Mouse (Mus musculus) embryonic facial prominence, embryonic 13.5 days (tissue): ENCODE data around the gene Klhdc7b. TPM values are rescaled to one million over a fixed set of nuclear protein-coding genes. Genes with fewer than 3 reads are reported as not detected.

Experiments used
- ATAC-seq: fragments of 200-750 bp; cut with Nextera tagmentation; 2 replicates; pipeline ENCODE4 v1.8.0; 2017; ENCODE audit warnings: low read depth; ENCODE audit not compliant: insufficient number of reproducible peaks, insufficient read depth, low FRiP score, low TSS enrichment
- H3K27ac ChIP-seq: fragments of 300-500 bp; sonication (generic); 2 replicates; pipeline ENCODE4 v1.5.1; 2015; ENCODE audit warnings: moderate library complexity, mild to moderate bottlenecking, inconsistent platforms
- H3K27me3 ChIP-seq: fragments of 300-500 bp; sonication (generic); 2 replicates; pipeline ENCODE4 v1.6.1; 2015; ENCODE audit warnings: mild to moderate bottlenecking, inconsistent platforms
- H3K36me3 ChIP-seq: fragments of 300-500 bp; sonication (generic); 2 replicates; pipeline ENCODE4 v1.6.1; 2015; ENCODE audit warnings: mild to moderate bottlenecking, inconsistent platforms
- H3K4me1 ChIP-seq: fragments of 300-500 bp; sonication (generic); 2 replicates; pipeline ENCODE4 v1.6.1; 2015; ENCODE audit warnings: inconsistent platforms
- H3K4me2 ChIP-seq: fragments of 300-500 bp; sonication (generic); 2 replicates; pipeline ENCODE4 v1.6.1; 2015; ENCODE audit warnings: moderate library complexity, mild to moderate bottlenecking, inconsistent platforms
- H3K4me3 ChIP-seq: fragments of 300-500 bp; sonication (generic); 2 replicates; pipeline ENCODE4 v1.5.1; 2015; ENCODE audit warnings: mild to moderate bottlenecking, inconsistent platforms
- H3K9ac ChIP-seq: fragments of 300-500 bp; sonication (generic); 2 replicates; pipeline ENCODE4 v1.6.1; 2015; ENCODE audit warnings: mild to moderate bottlenecking, inconsistent platforms
- H3K9me3 ChIP-seq: fragments of 300-500 bp; sonication (generic); 2 replicates; pipeline ENCODE4 v1.6.1; 2016; ENCODE audit warnings: inconsistent platforms
- WGBS: fragments of 180-500 bp; shearing (Covaris S2); methylation state at CpG from one replicate; pipeline ENCODE4 v1.1.7; 2015; ENCODE audit warnings: mixed read lengths; 5-methylcytosine and 5-hydroxymethylcytosine counted together
- polyA plus RNA-seq: library from polyadenylated mRNA; unstranded; fragments of >200 nt; fragmentation: Nextera tagmentation; extraction: Ambion mirVana; gene quantifications from 2 replicates; pipeline ENCODE4 v1.2.1, GENCODE M21; 2015

Gene Klhdc7b
- polyA plus RNA-seq, 1 experiment from 2014 or later = not detected

DNA sequence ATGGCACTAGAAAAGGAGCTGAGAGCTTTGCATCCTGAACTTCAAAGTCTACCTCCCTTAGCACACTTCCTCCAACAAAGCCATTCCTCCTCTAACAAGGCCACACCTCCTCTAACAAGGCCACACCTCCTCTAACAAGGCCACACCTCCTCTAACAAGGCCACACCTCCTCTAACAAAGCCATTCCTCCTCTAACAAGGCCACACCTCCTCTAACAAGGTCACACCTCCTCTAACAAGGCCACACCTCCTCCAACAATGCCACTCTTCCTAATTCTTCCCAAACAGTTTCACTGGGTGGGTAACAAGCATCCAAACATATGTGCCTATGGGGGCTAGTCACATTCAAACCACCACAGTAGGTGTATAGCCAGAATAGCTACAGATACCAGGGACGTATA lies 17.8 kb downstream of the Klhdc7b start:
- no peak for ATAC-seq
- no peak overlapping the region for H3K4me2 ChIP-seq
- no peaks in the 10 kb centered on the region for H3K4me1 ChIP-seq
- no peak overlapping the region for H3K27ac ChIP-seq
- 0 out of 2 replicates have a peak, but pooled peaks cover 5% of the 10 kb centered on the region for H3K9me3 ChIP-seq
- WGBS = 92% methylated on average over 1 of the region's 1 CpGs
- H3K4me3 ChIP-seq = no peak overlapping the region
- no peaks in the 10 kb centered on the region for H3K27me3 ChIP-seq
- no peak overlapping the region for H3K9ac ChIP-seq
- H3K36me3 ChIP-seq = no peaks in the 10 kb centered on the region

- H3K4me3 ChIP-seq = no peak overlapping the region
- H3K27ac ChIP-seq = no peak overlapping the region
- ATAC-seq = no peak
- no peaks in the 10 kb centered on the region for H3K27me3 ChIP-seq
- no peak overlapping the region for H3K4me2 ChIP-seq
- H3K4me1 ChIP-seq = no peaks in the 10 kb centered on the region
- no peak overlapping the region for H3K9ac ChIP-seq
- peaks cover 9% of the 10 kb centered on the region; the same call in 1 of the 2 replicates for H3K9me3 ChIP-seq
- WGBS = 81% methylated on average over 10 of the region's 10 CpGs
- no peaks in the 10 kb centered on the region for H3K36me3 ChIP-seq
Measured at GRCm38 (mm10) chr15:89404831-89405623, 20.3 kb downstream of the Klhdc7b start.

GRCm38 (mm10) chr15:89406691-89407090 lies 22.0 kb downstream of the Klhdc7b start:
- no peak overlapping the region for H3K27ac ChIP-seq
- H3K9ac ChIP-seq = no peak overlapping the region
- H3K4me2 ChIP-seq = no peak overlapping the region
- no peaks in the 10 kb centered on the region for H3K36me3 ChIP-seq
- peaks cover 9% of the 10 kb centered on the region; the same call in 1 of the 2 replicates for H3K9me3 ChIP-seq
- no peaks in the 10 kb centered on the region for H3K4me1 ChIP-seq
- no peak overlapping the region for H3K4me3 ChIP-seq
- no peak for ATAC-seq
- no peaks in the 10 kb centered on the region for H3K27me3 ChIP-seq

- peaks cover 9% of the 10 kb centered on the region; the same call in 1 of the 2 replicates for H3K9me3 ChIP-seq
- no peaks in the 10 kb centered on the region for H3K36me3 ChIP-seq
- 82% methylated on average over 20 of the region's 24 CpGs for WGBS
- no peaks in the 10 kb centered on the region for H3K4me1 ChIP-seq
- H3K27ac ChIP-seq = no peak within 1 kb of the TSS
- H3K27me3 ChIP-seq = no peaks in the 10 kb centered on the region
- no peak within 1 kb of the TSS for H3K9ac ChIP-seq
- H3K4me3 ChIP-seq = no peak within 1 kb of the TSS
- no peak within 1 kb of the TSS for H3K4me2 ChIP-seq
- ATAC-seq = 0 out of 2 replicates have a peak, but pooled peaks have one; percentile 52
Measured at GRCm38 (mm10) chr15:89410118-89410517, 25.4 kb downstream of the Klhdc7b start, which contains the start of gene Syce3. Gene Syce3 (minus strand): TSS chr15:89410503.

DNA sequence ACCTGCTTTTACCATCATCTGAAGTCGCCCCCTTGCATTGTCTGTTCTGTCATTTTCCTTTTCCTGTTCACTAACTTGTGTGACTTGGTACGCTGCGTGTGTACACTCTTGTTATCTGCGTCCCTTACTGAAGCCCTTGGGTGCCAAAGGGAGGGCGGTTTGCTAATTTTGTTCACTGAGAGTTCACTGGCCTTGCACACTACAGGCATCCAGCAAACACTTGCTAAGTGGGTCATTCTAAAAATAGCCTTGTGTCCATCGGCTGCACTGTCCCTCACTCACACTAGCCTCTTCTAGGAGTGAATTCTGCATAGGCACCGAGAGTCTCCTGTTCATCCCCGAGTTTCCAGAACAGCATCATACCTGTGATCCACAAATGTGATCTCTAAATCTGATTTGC lies 30.6 kb downstream of the Klhdc7b start:
- Histone ChIP-seq H3K27ac (no peak overlapping the region), H3K27me3 (no peaks in the 10 kb centered on the region), H3K4me1 (no peaks in the 10 kb centered on the region), H3K9ac (no peak overlapping the region), H3K4me2 (no peak overlapping the region), H3K4me3 (no peak overlapping the region), H3K36me3 (peaks cover 12% of the 10 kb centered on the region), H3K9me3 (no peaks in the 10 kb centered on the region)
- WGBS = 88% methylated on average over 8 of the region's 8 CpGs
- ATAC-seq = no peak

GRCm38 (mm10) chr15:89421938-89422337 lies 37.2 kb downstream of the Klhdc7b start:
- Histone ChIP-seq H3K27me3 (no peaks in the 10 kb centered on the region), H3K4me2 (no peak overlapping the region), H3K4me3 (no peak overlapping the region), H3K36me3 (peaks cover 39% of the 10 kb centered on the region), H3K27ac (no peak overlapping the region), H3K9ac (no peak overlapping the region), H3K4me1 (peaks cover 7% of the 10 kb centered on the region; the same call in 1 of the 2 replicates), H3K9me3 (no peaks in the 10 kb centered on the region)
- WGBS = 88% methylated on average over 9 of the region's 9 CpGs
- no peak for ATAC-seq

GRCm38 (mm10) chr15:89424621-89425020 lies 39.9 kb downstream of the Klhdc7b start:
- no peaks in the 10 kb centered on the region for H3K9me3 ChIP-seq
- H3K4me1 ChIP-seq = peaks cover 16% of the 10 kb centered on the region
- no peak for ATAC-seq
- H3K4me2 ChIP-seq = no peak overlapping the region
- no peaks in the 10 kb centered on the region for H3K27me3 ChIP-seq
- WGBS = 80% methylated on average over 8 of the region's 8 CpGs
- H3K4me3 ChIP-seq = no peak overlapping the region
- H3K36me3 ChIP-seq = peaks cover 45% of the 10 kb centered on the region
- no peak overlapping the region for H3K9ac ChIP-seq
- no peak overlapping the region for H3K27ac ChIP-seq

GRCm38 (mm10) chr15:89425711-89426121 lies 41.0 kb downstream of the Klhdc7b start, which contains the start of gene Cpt1b:
Gene Cpt1b (minus strand): TSS chr15:89425863.
- Histone ChIP-seq H3K36me3 (peaks cover 36% of the 10 kb centered on the region), H3K4me1 (peaks cover 16% of the 10 kb centered on the region), H3K27ac (no peak within 1 kb of the TSS), H3K27me3 (no peaks in the 10 kb centered on the region), H3K9me3 (no peaks in the 10 kb centered on the region), H3K4me2 (peak within 1 kb of the TSS; percentile 20; the same call in 1 of the 2 replicates), H3K9ac (peak within 1 kb of the TSS; percentile 57; the same call in 1 of the 2 replicates), H3K4me3 (no peak within 1 kb of the TSS)
- WGBS = 21% methylated on average over 6 of the region's 6 CpGs
- no peak for ATAC-seq

GRCm38 (mm10) chr15:89426716-89427115 lies 42.0 kb downstream of the Klhdc7b start:
- H3K4me2 ChIP-seq = no peak overlapping the region
- H3K27me3 ChIP-seq = no peaks in the 10 kb centered on the region
- H3K4me1 ChIP-seq = peaks cover 16% of the 10 kb centered on the region
- H3K27ac ChIP-seq = no peak overlapping the region
- no peak overlapping the region for H3K9ac ChIP-seq
- no peaks in the 10 kb centered on the region for H3K9me3 ChIP-seq
- no peak overlapping the region for H3K4me3 ChIP-seq
- H3K36me3 ChIP-seq = peaks cover 36% of the 10 kb centered on the region
- ATAC-seq = no peak
- 91% methylated on average over 10 of the region's 10 CpGs for WGBS

DNA sequence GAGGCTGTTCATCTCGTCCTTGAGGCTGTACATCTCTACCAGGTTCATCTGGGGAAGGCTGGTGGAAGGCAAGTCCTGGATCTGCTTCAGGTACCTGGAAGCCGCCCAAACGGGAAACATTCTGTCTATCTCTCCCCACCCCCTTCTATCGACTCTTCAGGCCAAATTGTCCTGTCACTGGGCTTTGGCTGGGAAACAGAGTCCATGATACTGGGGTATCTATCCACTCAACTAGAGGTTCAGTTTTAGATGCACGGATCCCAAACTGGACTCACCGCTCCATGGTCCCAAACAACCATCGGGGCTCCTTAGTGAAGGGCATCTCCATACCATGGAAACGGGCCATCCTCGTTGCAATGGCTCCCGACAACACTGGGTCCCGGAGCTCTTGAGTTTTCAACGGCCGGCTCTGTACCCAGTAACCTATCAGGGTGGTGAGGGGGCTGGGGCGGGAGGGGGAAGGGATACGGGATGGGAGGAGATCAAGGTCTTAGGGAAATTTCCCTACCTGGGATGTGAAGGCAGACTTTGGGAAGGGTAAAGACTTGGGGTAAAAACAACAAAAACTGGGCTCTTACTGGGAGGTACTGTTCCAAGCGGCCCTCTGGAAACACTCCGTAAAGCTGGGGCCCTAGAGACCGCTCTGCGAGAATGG lies 43.5 kb downstream of the Klhdc7b start:
- no peak for ATAC-seq
- H3K36me3 ChIP-seq = peaks cover 36% of the 10 kb centered on the region
- peak overlapping the region; percentile 81 for H3K4me3 ChIP-seq
- WGBS = 85% methylated on average over 19 of the region's 19 CpGs
- H3K4me1 ChIP-seq = peaks cover 16% of the 10 kb centered on the region
- no peak overlapping the region for H3K27ac ChIP-seq
- no peaks in the 10 kb centered on the region for H3K27me3 ChIP-seq
- peak overlapping the region; percentile 81 for H3K9ac ChIP-seq
- H3K9me3 ChIP-seq = no peaks in the 10 kb centered on the region
- H3K4me2 ChIP-seq = peak overlapping the region; percentile 73

GRCm38 (mm10) chr15:89428821-89429351 lies 44.2 kb downstream of the Klhdc7b start:
- ATAC-seq = peak; percentile 33
- H3K27ac ChIP-seq = peak overlapping the region; percentile 98
- 4% methylated on average over 21 of the region's 22 CpGs for WGBS
- peak overlapping the region; percentile 81 for H3K9ac ChIP-seq
- H3K27me3 ChIP-seq = no peaks in the 10 kb centered on the region
- peaks cover 16% of the 10 kb centered on the region for H3K4me1 ChIP-seq
- peak overlapping the region; percentile 81 for H3K4me3 ChIP-seq
- H3K36me3 ChIP-seq = peaks cover 33% of the 10 kb centered on the region
- H3K4me2 ChIP-seq = peak overlapping the region; percentile 73
- H3K9me3 ChIP-seq = no peaks in the 10 kb centered on the region
